Mouse (Mus musculus): ENCODE data around the gene Sp1.

Sp1 gene

GRCm38 (mm10) chr15:102405489-102406195 lies at the start of gene Sp1:
TSS of gene Sp1 (plus strand) at chr15:102406143.
- peak; percentile 98 for DNase-seq

DNA sequence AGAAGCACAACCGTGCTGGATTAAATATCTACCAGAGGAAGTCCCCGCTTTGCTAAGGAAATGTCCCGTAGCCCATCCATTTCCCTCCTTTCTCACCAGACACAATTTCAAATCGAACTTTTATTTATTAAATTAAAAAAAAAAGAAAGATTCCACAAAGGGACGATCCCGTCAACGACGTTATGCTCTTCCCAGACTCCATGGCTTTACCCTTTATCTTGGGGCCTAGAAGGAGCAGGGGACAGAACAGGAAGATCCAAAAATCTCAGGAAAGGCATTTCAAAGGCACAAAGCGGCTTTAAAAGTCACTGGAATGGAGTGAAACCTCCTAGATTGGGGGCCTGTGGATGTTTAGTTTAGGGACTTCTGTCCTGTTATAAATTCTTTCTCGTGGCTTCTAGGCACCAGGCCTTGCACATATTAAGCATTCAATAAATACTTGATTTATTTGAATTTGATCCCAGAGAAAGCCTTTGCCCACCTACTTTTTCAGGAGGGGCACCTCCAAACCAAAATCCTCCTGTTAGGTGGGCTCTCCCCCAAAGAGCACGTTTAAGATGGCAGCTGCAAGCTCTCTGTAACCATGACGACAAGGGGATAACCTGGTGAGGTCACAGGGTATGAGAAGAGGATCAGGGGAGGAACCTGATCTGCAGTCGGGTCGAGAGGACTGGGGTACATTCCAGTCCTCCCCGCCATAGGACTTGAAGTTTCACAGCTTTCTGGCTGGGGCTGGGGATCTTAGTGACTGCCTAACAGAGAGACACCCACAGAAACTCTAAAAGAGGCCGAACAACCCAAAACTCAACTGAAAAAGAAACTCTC lies 49.2 kb upstream of the Sp1 start:
- no peak for DNase-seq

- DNase-seq = no peak
Measured at GRCm38 (mm10) chr15:102358126-102358525, 47.8 kb upstream of the Sp1 start.

GRCm38 (mm10) chr15:102358834-102359233 lies 47.1 kb upstream of the Sp1 start:
- DNase-seq = no peak

GRCm38 (mm10) chr15:102362648-102363047 lies 43.3 kb upstream of the Sp1 start:
- DNase-seq = no peak

GRCm38 (mm10) chr15:102364678-102365077 lies 41.3 kb upstream of the Sp1 start:
- no peak for DNase-seq

- no peak for DNase-seq
Measured at GRCm38 (mm10) chr15:102366238-102366637, 39.7 kb upstream of the Sp1 start.

DNA sequence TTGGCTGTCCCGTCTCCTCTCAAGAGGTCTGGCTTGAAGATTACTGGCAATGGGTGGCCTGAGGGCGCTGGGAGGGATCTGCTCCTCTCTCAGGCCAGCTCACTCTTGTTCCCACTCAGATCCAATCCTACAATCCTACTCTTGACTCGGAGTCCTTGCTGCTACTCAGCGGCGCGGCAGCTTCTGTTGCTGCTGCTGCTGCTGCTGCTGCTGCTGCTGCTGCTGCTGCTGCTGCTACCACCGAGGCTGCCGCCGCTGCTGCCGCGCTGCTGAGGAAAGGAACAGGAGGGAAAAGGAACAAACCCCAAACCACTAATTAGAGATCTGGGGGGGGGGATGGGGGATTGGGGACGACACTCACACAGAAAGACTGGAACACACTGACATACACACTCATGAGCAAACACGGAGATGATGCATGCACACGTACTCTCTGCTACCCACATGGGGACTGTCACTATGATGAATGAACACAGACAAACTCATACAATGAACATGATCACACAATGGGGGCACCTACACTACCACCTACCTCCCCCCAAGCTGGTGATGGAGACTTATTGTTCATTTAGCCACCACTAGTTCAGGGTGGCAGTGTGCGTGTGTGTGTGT lies 39.1 kb upstream of the Sp1 start, which contains the start of gene Sp7:
Sp7 (minus strand) TSS at position 450 of the 612 bp plus-strand sequence.
- no peak for DNase-seq

GRCm38 (mm10) chr15:102369972-102370371 lies 36.0 kb upstream of the Sp1 start:
- no peak for DNase-seq

GRCm38 (mm10) chr15:102370727-102371126 lies 35.2 kb upstream of the Sp1 start:
- DNase-seq = no peak

- peak; percentile 34 to 41 for DNase-seq
Measured at GRCm38 (mm10) chr15:102376453-102377162, 29.3 kb upstream of the Sp1 start.

DNA sequence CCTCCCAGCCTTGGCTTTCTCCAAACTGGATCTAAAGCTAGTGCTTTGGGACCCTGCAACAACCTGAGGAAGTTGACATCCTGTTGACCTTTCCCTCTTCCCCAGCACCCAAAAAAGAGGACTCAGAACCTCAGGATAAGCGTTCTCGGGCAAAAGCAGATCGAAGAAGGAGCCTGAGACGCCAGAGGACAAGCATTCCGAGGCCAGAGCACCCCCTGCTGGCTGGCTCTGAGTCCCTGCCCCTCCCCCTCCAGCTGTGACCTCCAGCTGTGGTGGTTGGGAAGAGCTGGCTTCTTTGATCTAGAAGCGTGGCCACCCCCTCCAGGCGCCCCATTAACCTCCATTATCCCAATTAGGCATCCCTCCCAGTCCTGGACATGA lies 28.8 kb upstream of the Sp1 start:
- peak; percentile 49 to 72 for DNase-seq

- DNase-seq = peak in 1 of 2 experiments; percentile 24
Measured at GRCm38 (mm10) chr15:102377810-102378262, 28.1 kb upstream of the Sp1 start.

DNA sequence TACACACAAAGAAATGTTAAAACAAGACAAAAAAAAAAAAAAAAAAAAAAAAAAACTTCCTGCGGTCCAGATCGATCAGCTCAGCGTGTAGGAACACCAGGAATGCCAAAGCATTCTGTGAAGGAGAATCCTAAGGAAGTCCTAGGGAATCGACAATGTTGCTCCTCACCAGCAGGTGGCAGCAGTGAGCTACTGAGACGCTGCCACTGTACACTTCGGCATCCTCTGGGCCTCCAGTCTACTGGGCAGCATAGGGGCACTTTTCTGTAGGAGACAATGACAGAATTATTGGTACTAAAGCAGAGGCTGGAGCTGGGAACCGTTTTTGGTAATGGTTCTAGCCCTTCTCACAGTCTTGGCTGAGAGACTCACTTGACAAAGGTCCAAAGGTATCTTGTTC lies 24.4 kb upstream of the Sp1 start:
- peak; percentile 92 for DNase-seq

DNA sequence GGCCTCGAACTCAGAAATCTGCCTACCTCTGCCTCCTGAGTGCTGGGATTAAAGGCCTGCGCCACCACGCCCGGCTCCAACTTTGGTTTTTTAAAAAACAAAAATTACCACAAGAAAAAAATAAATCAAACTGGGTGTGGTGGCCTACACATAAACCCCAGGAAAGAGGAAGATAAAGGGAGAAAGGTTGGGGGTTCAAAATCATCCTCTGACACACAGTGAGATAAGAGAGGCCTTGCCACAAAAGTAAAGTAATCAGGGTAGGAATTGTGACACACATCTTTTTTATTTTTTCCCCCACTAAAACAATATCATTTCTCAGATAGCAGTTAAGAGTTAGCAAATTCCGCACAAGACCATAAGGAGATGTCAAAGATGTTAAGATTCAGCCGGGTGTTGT lies 22.3 kb upstream of the Sp1 start:
- DNase-seq = no peak

DNA sequence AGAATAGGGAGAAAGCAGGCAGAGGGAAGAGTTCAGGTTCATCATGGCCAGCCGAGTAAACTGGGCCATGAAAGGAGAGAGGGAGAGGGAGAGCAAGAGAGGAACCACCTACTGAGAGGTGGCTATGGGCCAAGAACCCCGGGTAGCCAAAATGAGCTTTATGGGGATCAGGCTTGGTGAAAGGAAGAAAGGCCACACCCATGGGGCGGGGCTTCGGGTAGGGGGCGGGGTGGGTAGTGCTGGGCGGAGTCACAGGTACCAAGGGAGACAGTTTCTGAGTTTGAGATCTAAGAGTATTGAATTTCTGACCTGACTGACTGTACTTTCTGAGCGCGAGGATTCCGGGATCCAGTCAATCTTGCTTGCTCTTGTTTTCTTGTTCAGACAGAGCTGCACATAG lies 19.3 kb upstream of the Sp1 start:
- no peak for DNase-seq

- DNase-seq = no peak
Measured at GRCm38 (mm10) chr15:102388942-102389341, 17.0 kb upstream of the Sp1 start.

DNA sequence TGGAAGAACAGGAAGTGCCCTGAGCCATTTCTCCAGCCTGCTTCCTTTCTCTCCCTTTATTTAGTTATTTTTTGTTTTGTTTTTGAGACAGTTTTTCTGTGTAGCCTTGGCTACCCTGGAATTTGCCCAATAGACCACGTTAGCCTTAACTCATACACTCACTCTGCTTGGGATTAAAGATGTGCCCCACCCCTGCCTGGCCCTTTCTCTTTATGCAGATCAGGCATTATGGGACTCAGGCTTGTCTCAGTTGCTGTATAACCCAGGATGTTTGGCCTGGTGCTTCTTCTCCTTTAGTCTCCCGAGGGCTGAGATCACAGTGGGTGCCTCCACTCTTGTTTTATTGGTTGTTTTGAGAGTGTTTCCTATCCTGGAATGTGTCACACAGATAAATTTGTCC lies 13.4 kb upstream of the Sp1 start:
- DNase-seq = no peak

DNA sequence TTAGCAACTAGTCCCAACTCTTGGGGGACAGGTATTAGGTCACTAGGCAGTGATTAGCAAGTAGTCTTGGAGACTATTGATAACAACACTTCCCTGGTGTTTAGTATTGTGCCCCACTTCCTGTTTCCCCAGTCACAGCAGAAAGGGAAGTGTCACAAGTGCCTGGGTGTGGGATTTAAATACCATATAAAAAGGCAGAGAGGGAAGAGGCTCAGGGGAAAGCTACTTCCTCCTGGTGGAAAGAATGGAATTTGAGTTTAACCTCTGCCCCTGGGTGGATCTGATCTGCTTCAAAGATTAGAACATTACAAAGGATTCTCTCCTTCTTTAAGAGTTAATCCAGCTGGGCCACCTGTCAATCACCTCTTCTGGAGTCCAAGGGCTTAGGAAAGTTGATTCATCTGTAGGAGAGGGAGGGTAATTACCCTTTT lies 12.3 kb upstream of the Sp1 start:
- DNase-seq = no peak

DNA sequence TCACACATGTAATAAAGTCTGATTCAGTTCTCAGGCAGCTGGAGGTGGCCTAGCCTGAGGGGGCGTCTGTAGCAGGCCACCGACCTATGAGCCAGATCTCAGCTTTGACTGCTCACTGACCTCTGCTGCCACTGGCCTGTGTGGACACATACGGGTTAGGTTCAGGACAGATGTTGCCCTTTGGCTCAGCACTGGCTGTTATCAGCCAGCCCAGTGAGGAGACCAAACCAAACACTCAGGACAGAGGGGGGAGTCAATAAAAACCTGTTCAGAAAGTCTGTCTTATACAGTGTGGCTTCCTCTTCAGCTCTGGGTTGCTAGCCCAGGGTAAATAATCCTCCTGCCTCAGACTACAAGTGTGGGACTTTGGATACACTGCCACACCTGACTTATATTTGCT lies 10.9 kb upstream of the Sp1 start:
- no peak for DNase-seq

GRCm38 (mm10) chr15:102398629-102399028 lies 7.3 kb upstream of the Sp1 start:
- peak in 1 of 2 experiments; percentile 17 for DNase-seq

All from cerebellum, postnatal 14 days (tissue).